Mouse (Mus musculus): Measurements from ENCODE around the gene Fcmr.

DNA sequence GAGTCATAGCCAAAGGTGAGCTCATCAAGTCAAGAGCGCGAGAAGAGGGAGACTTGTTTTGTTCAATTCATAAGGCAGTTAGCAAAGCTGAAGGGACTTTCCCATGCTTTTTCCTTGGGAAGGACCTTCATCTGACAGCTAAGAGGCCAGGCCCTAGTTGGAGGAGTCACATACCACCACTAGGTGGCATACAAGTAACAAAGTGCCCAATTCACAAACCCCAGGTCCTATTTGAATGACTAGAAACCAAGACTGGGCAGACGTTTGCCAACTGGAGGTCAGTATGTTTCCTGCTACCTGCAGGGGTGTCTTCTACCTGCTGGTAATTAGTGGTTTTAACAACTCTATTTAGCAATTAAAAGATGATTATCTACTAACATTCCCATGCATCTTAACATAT lies 9.7 kb downstream of the Fcmr start:
- TF ChIP-seq CTCF (IDR thresholded peaks at IDR 0.05; ENCODE audit: insufficient read depth, low read length) = peak; percentile 24; the same call in 1 of the 2 replicates
- no peak for TF ChIP-seq POLR2A (IDR thresholded peaks at IDR 0.05; ENCODE audit: borderline replicate concordance, extremely low read depth, low read depth, low read length)

All from lung, adult 2 months (tissue).